Mouse (Mus musculus): ENCODE results near the gene Eif4g3.

GRCm38 (mm10) chr4:138169420-138169819 lies 176.6 kb downstream of the Eif4g3 start:
- TF ChIP-seq CTCF (IDR thresholded peaks at IDR 0.05; ENCODE audit: low read depth) (no peak), EP300 (IDR thresholded peaks at IDR 0.05; ENCODE audit: low read depth) (no peak)
